Comparison of ENCODE assay signal across 21 mouse cellular contexts in the genomic region with DNA sequence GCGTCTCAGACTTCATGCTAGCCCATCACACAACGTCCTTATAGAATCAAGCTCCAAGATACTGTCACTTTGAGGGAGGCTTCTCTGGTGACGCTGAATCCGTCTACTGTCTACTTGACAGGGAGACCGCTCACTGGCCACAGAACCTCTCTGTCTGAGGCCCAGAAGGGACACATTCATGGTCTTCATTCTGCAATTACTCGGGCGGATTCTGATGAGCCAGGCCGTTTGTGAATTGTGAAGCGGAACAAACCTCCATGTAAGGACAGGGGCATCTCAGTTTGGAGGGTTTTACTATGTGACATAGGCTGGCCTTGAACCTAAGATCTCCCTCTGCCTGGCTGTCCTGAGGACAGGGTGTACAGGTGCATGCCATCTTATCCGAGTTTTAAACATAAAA.
DNase-seq lines count a peak whose midpoint lies in the region; ATAC-seq and TF ChIP-seq lines count a peak whose summit lies in the region.
"Had no signal": no experiment of that assay in that cellular context is flagged by ENCODE, and none has a peak within 500 bp of the region (broad histone marks: within the 10 kb centered on the region; RNA-seq: fewer than 3 reads in every experiment).

No protein-coding gene starts in this region.

- peaks cover 17% of the 10 kb centered on the region for H3K36me3 ChIP-seq in hindbrain, postnatal 0 days (ENCODE audit: insufficient read depth, low read length)
- no peaks in the 10 kb centered on the region; the same call in 1 of the 2 replicates for H3K36me3 ChIP-seq in hindbrain, embryonic 14.5 days (replicated peaks; ENCODE audit: control insufficient read depth, insufficient read depth)
- H3K36me3 ChIP-seq: embryonic facial prominence, embryonic 13.5 days; embryonic facial prominence, embryonic 15.5 days; forebrain, embryonic 12.5 days had no signal

- 83% methylated on average over 10 of the region's 10 CpGs for WGBS in hindbrain, postnatal 0 days
- 89% methylated on average over 10 of the region's 10 CpGs for WGBS in hindbrain, embryonic 14.5 days

- H3K4me1 ChIP-seq in hindbrain, postnatal 0 days (ENCODE audit: insufficient read depth, low read length), result no peaks in the 10 kb centered on the region
- H3K4me1 ChIP-seq in hindbrain, embryonic 14.5 days (replicated peaks; ENCODE audit: control insufficient read depth, insufficient read depth, low read length), result no peaks in the 10 kb centered on the region
- H3K4me1 ChIP-seq: forebrain, embryonic 10.5 days; forebrain, embryonic 12.5 days had no signal

- ATAC-seq in hindbrain, postnatal 0 days, result 0 out of 2 replicates have a peak, but pooled peaks have one; percentile 49
- ATAC-seq in hindbrain, embryonic 14.5 days (ENCODE audit: low FRiP score), result no peak
- ATAC-seq: forebrain, embryonic 14.5 days; forebrain, embryonic 16.5 days had no signal

- DNase-seq in hindbrain, postnatal 0 days (ENCODE audit: low spot score), result no peak
- DNase-seq in hindbrain, embryonic 14.5 days (ENCODE audit: low spot score), result no peak
- peak; percentile 15 to 33 for DNase-seq in layer of hippocampus, postnatal 14 days (ENCODE audit: low spot score in 2 of 2)
- DNase-seq in layer of hippocampus, adult 11-12 months (ENCODE audit: low spot score), result no peak
- DNase-seq: adrenal gland, adult 2 months; adrenal gland, postnatal 10 days; adrenal gland, postnatal 25 days; cerebellum, adult 11 months; cerebellum, adult 18-20 months; cerebellum, adult 8-10 months; cerebellum, adult 9-11 months; cerebellum, postnatal 14 days; cerebellum, postnatal 36 days; embryo, embryonic 11 days had no signal

- H3K27ac ChIP-seq in hindbrain, postnatal 0 days, result no peak overlapping the region
- H3K27ac ChIP-seq in hindbrain, embryonic 14.5 days, result no peak overlapping the region
- H3K27ac ChIP-seq: embryonic facial prominence, embryonic 13.5 days; embryonic facial prominence, embryonic 15.5 days; forebrain, embryonic 10.5 days; forebrain, embryonic 12.5 days had no signal

- no peaks in the 10 kb centered on the region for H3K27me3 ChIP-seq in hindbrain, postnatal 0 days (ENCODE audit: insufficient read depth, low read length)
- no peaks in the 10 kb centered on the region for H3K27me3 ChIP-seq in hindbrain, embryonic 14.5 days (ENCODE audit: control insufficient read depth, insufficient read depth, low read length)
- H3K27me3 ChIP-seq: embryonic facial prominence, embryonic 13.5 days; embryonic facial prominence, embryonic 15.5 days; forebrain, embryonic 12.5 days had no signal

- H3K9me3 ChIP-seq in hindbrain, postnatal 0 days (ENCODE audit: low read length), result no peaks in the 10 kb centered on the region
- no peaks in the 10 kb centered on the region for H3K9me3 ChIP-seq in hindbrain, embryonic 14.5 days (ENCODE audit: control insufficient read depth, low read length)
- H3K9me3 ChIP-seq: embryonic facial prominence, embryonic 13.5 days; embryonic facial prominence, embryonic 15.5 days; forebrain, embryonic 10.5 days; forebrain, embryonic 12.5 days had no signal

- no peak for TF ChIP-seq CTCF in hindbrain, postnatal 0 days (IDR thresholded peaks at IDR 0.05; ENCODE audit: low read depth)

- no peak overlapping the region for H3K4me2 ChIP-seq in hindbrain, postnatal 0 days (ENCODE audit: low read depth, low read length)
- no peak overlapping the region for H3K4me2 ChIP-seq in hindbrain, embryonic 14.5 days (replicated peaks)
- H3K4me2 ChIP-seq: embryonic facial prominence, embryonic 13.5 days; embryonic facial prominence, embryonic 15.5 days; forebrain, embryonic 12.5 days had no signal

- no peak overlapping the region for H3K9ac ChIP-seq in hindbrain, postnatal 0 days (replicated peaks; ENCODE audit: low read length)
- no peak overlapping the region for H3K9ac ChIP-seq in hindbrain, embryonic 14.5 days
- H3K9ac ChIP-seq: embryonic facial prominence, embryonic 13.5 days; embryonic facial prominence, embryonic 15.5 days; forebrain, embryonic 12.5 days had no signal

- no peak overlapping the region for H3K4me3 ChIP-seq in hindbrain, postnatal 0 days (ENCODE audit: low read length)
- no peak overlapping the region for H3K4me3 ChIP-seq in hindbrain, embryonic 14.5 days (replicated peaks; ENCODE audit: low read length)
- H3K4me3 ChIP-seq: embryonic facial prominence, embryonic 13.5 days; embryonic facial prominence, embryonic 15.5 days; erythroblast, embryonic 14.5 days; forebrain, embryonic 10.5 days; forebrain, embryonic 12.5 days had no signal

Comparison
In these comparisons a context has a peak if more than half of its experiments do, and no peak if none do; other contexts are left out.
1. DNase-seq: peak in layer of hippocampus, postnatal 14 days (2 of 2); none in hindbrain, postnatal 0 days (single experiment), hindbrain, embryonic 14.5 days (single experiment) and layer of hippocampus, adult 11-12 months (single experiment).